Mouse (Mus musculus) stomach, embryonic 14.5 days (tissue): ENCODE measurements at regions not wholly inside any gene's neighbourhood (a gene's known extent, or its start where the extent isn't known, plus 50 kb on each side); places are given as distances from the start of the nearest gene placed in this dataset.

ENCODE experiments used
- ATAC-seq: fragments of 200-750 bp; cut with Nextera tagmentation; 2 replicates; pipeline ENCODE4 v1.8.0; 2017; ENCODE audit warnings: low read depth, moderate TSS enrichment; ENCODE audit not compliant: insufficient number of reproducible peaks, insufficient read depth, low FRiP score
- H3K27ac ChIP-seq: fragments of 300-500 bp; sonication (generic); 2 replicates; pipeline ENCODE4 v1.5.1; 2014; ENCODE audit warnings: mild to moderate bottlenecking, low read length, moderate library complexity, mixed read lengths
- H3K27me3 ChIP-seq: fragments of 300-500 bp; sonication (generic); 2 replicates; pipeline ENCODE4 v1.6.1; 2014; ENCODE audit warnings: low read length, control low read depth, mixed read lengths; ENCODE audit not compliant: control insufficient read depth, insufficient read depth
- H3K36me3 ChIP-seq: fragments of 300-500 bp; sonication (generic); 2 replicates; pipeline ENCODE4 v1.6.1; 2014; ENCODE audit warnings: mild to moderate bottlenecking, control low read depth, low read length, moderate library complexity, mixed read lengths; ENCODE audit not compliant: control insufficient read depth, insufficient read depth
- H3K4me1 ChIP-seq: fragments of 300-500 bp; sonication (generic); 2 replicates; pipeline ENCODE4 v1.6.1; 2014; ENCODE audit warnings: low read length, control low read depth, mixed read lengths; ENCODE audit not compliant: control insufficient read depth, insufficient read depth
- H3K4me2 ChIP-seq: fragments of 300-500 bp; sonication (generic); replicated peaks from 2 replicates; pipeline ENCODE4 v1.6.1; 2014; ENCODE audit warnings: low read depth, low read length, control low read depth
- H3K4me3 ChIP-seq: fragments of 300-500 bp; sonication (generic); 2 replicates; pipeline ENCODE4 v1.5.1; 2014; ENCODE audit warnings: low read depth, low read length, control low read depth
- H3K9ac ChIP-seq: fragments of 300-500 bp; sonication (generic); replicated peaks from 2 replicates; pipeline ENCODE4 v1.6.1; 2014; ENCODE audit warnings: low read depth, mild to moderate bottlenecking, control low read depth, low read length, moderate library complexity, mixed read lengths
- H3K9me3 ChIP-seq: fragments of 300-500 bp; sonication (generic); 2 replicates; pipeline ENCODE4 v1.6.1; 2016; ENCODE audit warnings: low read depth, low read length, control low read depth; ENCODE audit not compliant: control insufficient read depth
- WGBS: fragments of 180-500 bp; shearing (Covaris S2); extraction: QIAGEN DNeasy Blood & Tissue Kit; methylation state at CpG from one replicate; pipeline ENCODE4 v1.1.7; 2014; 5-methylcytosine and 5-hydroxymethylcytosine counted together

- H3K4me3 ChIP-seq = no peak overlapping the region
- no peaks in the 10 kb centered on the region for H3K9me3 ChIP-seq
- no peak for ATAC-seq
- no peak overlapping the region for H3K27ac ChIP-seq
- no peaks in the 10 kb centered on the region for H3K27me3 ChIP-seq
- no peaks in the 10 kb centered on the region for H3K4me1 ChIP-seq
- WGBS = 48% methylated on average over 2 of the region's 2 CpGs
- H3K4me2 ChIP-seq = no peak overlapping the region
- no peak overlapping the region for H3K9ac ChIP-seq
- no peaks in the 10 kb centered on the region for H3K36me3 ChIP-seq
These were observed 74.2 kb upstream of the Slc6a6 start for GRCm38 (mm10) chr6:91609671-91610070.

- H3K4me3 ChIP-seq = no peak overlapping the region
- H3K9me3 ChIP-seq = no peaks in the 10 kb centered on the region
- H3K27ac ChIP-seq = peak overlapping the region; percentile 41; the same call in 1 of the 2 replicates
- no peak overlapping the region for H3K4me2 ChIP-seq
- H3K9ac ChIP-seq = no peak overlapping the region
- 77% methylated on average over 2 of the region's 2 CpGs for WGBS
- ATAC-seq = no peak
- H3K4me1 ChIP-seq = peaks cover 13% of the 10 kb centered on the region; the same call in 1 of the 2 replicates
- no peaks in the 10 kb centered on the region for H3K36me3 ChIP-seq
- no peaks in the 10 kb centered on the region for H3K27me3 ChIP-seq
These were observed 68.8 kb upstream of the Slc6a6 start for GRCm38 (mm10) chr6:91615022-91615421.

GRCm38 (mm10) chr6:91616541-91616940, 67.3 kb upstream of the Slc6a6 start:
- H3K36me3 ChIP-seq = no peaks in the 10 kb centered on the region
- peaks cover 13% of the 10 kb centered on the region; the same call in 1 of the 2 replicates for H3K4me1 ChIP-seq
- H3K9me3 ChIP-seq = no peaks in the 10 kb centered on the region
- peak overlapping the region; percentile 51 for H3K4me2 ChIP-seq
- 59% methylated on average over 7 of the region's 7 CpGs for WGBS
- no peak overlapping the region for H3K9ac ChIP-seq
- peak overlapping the region; percentile 26; the same call in 1 of the 2 replicates for H3K4me3 ChIP-seq
- ATAC-seq = no peak
- H3K27ac ChIP-seq = no peak overlapping the region
- no peaks in the 10 kb centered on the region for H3K27me3 ChIP-seq

- peak; percentile 90 for ATAC-seq
- 2% methylated on average over 13 of the region's 13 CpGs for WGBS
- no peaks in the 10 kb centered on the region for H3K9me3 ChIP-seq
- no peaks in the 10 kb centered on the region for H3K36me3 ChIP-seq
- peak overlapping the region; percentile 46 for H3K9ac ChIP-seq
- peak overlapping the region; percentile 26 for H3K4me3 ChIP-seq
- H3K27me3 ChIP-seq = no peaks in the 10 kb centered on the region
- H3K4me1 ChIP-seq = peaks cover 13% of the 10 kb centered on the region; the same call in 1 of the 2 replicates
- peak overlapping the region; percentile 51 for H3K4me2 ChIP-seq
- peak overlapping the region; percentile 21; the same call in 1 of the 2 replicates for H3K27ac ChIP-seq
These were observed 66.7 kb upstream of the Slc6a6 start for GRCm38 (mm10) chr6:91617031-91617596.

- Histone ChIP-seq H3K27me3 (no peaks in the 10 kb centered on the region), H3K4me1 (peaks cover 13% of the 10 kb centered on the region; the same call in 1 of the 2 replicates), H3K4me3 (no peak overlapping the region), H3K9me3 (no peaks in the 10 kb centered on the region), H3K36me3 (no peaks in the 10 kb centered on the region), H3K27ac (peak overlapping the region; percentile 21; the same call in 1 of the 2 replicates), H3K4me2 (peak overlapping the region; percentile 51; the same call in 1 of the 2 replicates), H3K9ac (no peak overlapping the region)
- no peak for ATAC-seq
- 74% methylated on average over 10 of the region's 10 CpGs for WGBS
These were observed 66.2 kb upstream of the Slc6a6 start for GRCm38 (mm10) chr6:91617685-91618084.

GRCm38 (mm10) chr6:91619009-91619408, 64.8 kb upstream of the Slc6a6 start:
- H3K9me3 ChIP-seq = no peaks in the 10 kb centered on the region
- 84% methylated on average over 6 of the region's 6 CpGs for WGBS
- peaks cover 13% of the 10 kb centered on the region; the same call in 1 of the 2 replicates for H3K4me1 ChIP-seq
- no peak overlapping the region for H3K4me2 ChIP-seq
- no peak for ATAC-seq
- no peak overlapping the region for H3K4me3 ChIP-seq
- H3K27me3 ChIP-seq = no peaks in the 10 kb centered on the region
- H3K27ac ChIP-seq = no peak overlapping the region
- no peak overlapping the region for H3K9ac ChIP-seq
- no peaks in the 10 kb centered on the region for H3K36me3 ChIP-seq

- Histone ChIP-seq H3K4me1 (peaks cover 13% of the 10 kb centered on the region; the same call in 1 of the 2 replicates), H3K27ac (no peak overlapping the region), H3K9me3 (no peaks in the 10 kb centered on the region), H3K9ac (no peak overlapping the region), H3K4me2 (no peak overlapping the region), H3K4me3 (no peak overlapping the region), H3K27me3 (no peaks in the 10 kb centered on the region), H3K36me3 (no peaks in the 10 kb centered on the region)
- WGBS = 77% methylated on average over 13 of the region's 13 CpGs
- no peak; the same call in 1 of the 2 replicates for ATAC-seq
These were observed 63.8 kb upstream of the Slc6a6 start for GRCm38 (mm10) chr6:91619735-91620732.

GRCm38 (mm10) chr6:91621437-91621836, 62.4 kb upstream of the Slc6a6 start:
- Histone ChIP-seq H3K27ac (no peak overlapping the region), H3K27me3 (no peaks in the 10 kb centered on the region), H3K4me2 (no peak overlapping the region), H3K4me3 (no peak overlapping the region), H3K36me3 (no peaks in the 10 kb centered on the region), H3K9ac (no peak overlapping the region), H3K9me3 (no peaks in the 10 kb centered on the region; the same call in 1 of the 2 replicates), H3K4me1 (peaks cover 9% of the 10 kb centered on the region; the same call in 1 of the 2 replicates)
- WGBS = 77% methylated on average over 3 of the region's 3 CpGs
- ATAC-seq = no peak
